Mouse (Mus musculus) limb, embryonic 15.5 days (tissue): ENCODE data around the gene Gemin8. TPM values are rescaled to one million over a fixed set of nuclear protein-coding genes. Genes with fewer than 3 reads are reported as not detected.

Experiments used
- ATAC-seq: fragments of 200-750 bp; cut with Nextera tagmentation; 2 replicates; pipeline ENCODE4 v1.8.0; 2017; ENCODE audit warnings: low read depth, moderate TSS enrichment; ENCODE audit not compliant: insufficient number of reproducible peaks, low FRiP score, low TSS enrichment
- H3K27ac ChIP-seq: fragments of 300-500 bp; sonication (generic); 2 replicates; pipeline ENCODE4 v1.5.1; 2015; ENCODE audit warnings: moderate library complexity, mild to moderate bottlenecking, inconsistent platforms
- H3K27me3 ChIP-seq: fragments of 300-500 bp; sonication (generic); 2 replicates; pipeline ENCODE4 v1.6.1; 2015; ENCODE audit warnings: inconsistent platforms
- H3K36me3 ChIP-seq: fragments of 300-500 bp; sonication (generic); 2 replicates; pipeline ENCODE4 v1.6.1; 2015; ENCODE audit warnings: inconsistent platforms
- H3K4me1 ChIP-seq: fragments of 300-500 bp; sonication (generic); 2 replicates; pipeline ENCODE4 v1.6.1; 2015; ENCODE audit warnings: inconsistent platforms
- H3K4me2 ChIP-seq: fragments of 300-500 bp; sonication (generic); 2 replicates; pipeline ENCODE4 v1.6.1; 2015; ENCODE audit warnings: mild to moderate bottlenecking, inconsistent platforms
- H3K4me3 ChIP-seq: fragments of 300-500 bp; sonication (generic); 2 replicates; pipeline ENCODE4 v1.5.1; 2015; ENCODE audit warnings: mild to moderate bottlenecking, inconsistent platforms
- H3K9ac ChIP-seq: fragments of 300-500 bp; sonication (generic); 2 replicates; pipeline ENCODE4 v1.6.1; 2015; ENCODE audit warnings: inconsistent platforms
- H3K9me3 ChIP-seq: fragments of 300-500 bp; sonication (generic); 2 replicates; pipeline ENCODE4 v1.6.1; 2016; ENCODE audit warnings: inconsistent platforms
- WGBS: fragments of 180-500 bp; shearing (Covaris S2); methylation state at CpG from one replicate; pipeline ENCODE4 v1.1.7; 2015; 5-methylcytosine and 5-hydroxymethylcytosine counted together
- polyA plus RNA-seq: library from polyadenylated mRNA; unstranded; fragments of >200 nt; fragmentation: Nextera tagmentation; extraction: Ambion mirVana; gene quantifications from 2 replicates; pipeline ENCODE4 v1.2.1, GENCODE M21; 2015

The Gemin8 gene
- polyA plus RNA-seq, 1 experiment from 2014 or later, result 9.6 TPM

GRCm38 (mm10) chrX:166185327-166185913 is 15.2 kb downstream of the Gemin8 start:
- H3K36me3 ChIP-seq, result no peaks in the 10 kb centered on the region
- no peaks in the 10 kb centered on the region for H3K4me1 ChIP-seq
- 72% methylated on average over 9 of the region's 9 CpGs for WGBS
- no peaks in the 10 kb centered on the region for H3K9me3 ChIP-seq
- H3K27ac ChIP-seq, result no peak overlapping the region
- ATAC-seq, result no peak
- no peak overlapping the region for H3K4me3 ChIP-seq
- no peaks in the 10 kb centered on the region for H3K27me3 ChIP-seq
- H3K9ac ChIP-seq, result no peak overlapping the region
- H3K4me2 ChIP-seq, result no peak overlapping the region

GRCm38 (mm10) chrX:166187803-166188202 is 17.5 kb downstream of the Gemin8 start:
- Histone ChIP-seq H3K27ac (no peak overlapping the region), H3K9me3 (no peaks in the 10 kb centered on the region), H3K36me3 (no peaks in the 10 kb centered on the region), H3K9ac (no peak overlapping the region), H3K4me3 (no peak overlapping the region), H3K4me2 (no peak overlapping the region), H3K4me1 (no peaks in the 10 kb centered on the region), H3K27me3 (no peaks in the 10 kb centered on the region)
- no peak for ATAC-seq
- WGBS, result 89% methylated on average over 1 of the region's 1 CpGs

- H3K4me2 ChIP-seq, result no peak overlapping the region
- no peak overlapping the region for H3K27ac ChIP-seq
- H3K9ac ChIP-seq, result no peak overlapping the region
- no peak overlapping the region for H3K4me3 ChIP-seq
- no peaks in the 10 kb centered on the region for H3K9me3 ChIP-seq
- H3K27me3 ChIP-seq, result no peaks in the 10 kb centered on the region; the same call in 1 of the 2 replicates
- no peak for ATAC-seq
- no peaks in the 10 kb centered on the region for H3K36me3 ChIP-seq
- no peaks in the 10 kb centered on the region for H3K4me1 ChIP-seq
Observed at GRCm38 (mm10) chrX:166196327-166196726, 26.1 kb downstream of the Gemin8 start.

- Histone ChIP-seq H3K27ac (no peak overlapping the region), H3K4me1 (no peaks in the 10 kb centered on the region), H3K4me2 (no peak overlapping the region), H3K27me3 (no peaks in the 10 kb centered on the region; the same call in 1 of the 2 replicates), H3K9ac (no peak overlapping the region), H3K4me3 (no peak overlapping the region), H3K9me3 (no peaks in the 10 kb centered on the region), H3K36me3 (no peaks in the 10 kb centered on the region)
- no peak for ATAC-seq
- 95% methylated on average over 2 of the region's 2 CpGs for WGBS
Observed at GRCm38 (mm10) chrX:166198266-166198665, 28.0 kb downstream of the Gemin8 start.

GRCm38 (mm10) chrX:166199812-166200211 is 29.6 kb downstream of the Gemin8 start:
- ATAC-seq, result no peak

GRCm38 (mm10) chrX:166214576-166214975 is 44.3 kb downstream of the Gemin8 start:
- Histone ChIP-seq H3K36me3 (no peaks in the 10 kb centered on the region), H3K27ac (no peak overlapping the region), H3K27me3 (peaks cover 10% of the 10 kb centered on the region; the same call in 1 of the 2 replicates), H3K4me2 (no peak overlapping the region), H3K9ac (no peak overlapping the region), H3K4me1 (no peaks in the 10 kb centered on the region), H3K4me3 (no peak overlapping the region), H3K9me3 (no peaks in the 10 kb centered on the region)
- ATAC-seq, result no peak
- 69% methylated on average over 2 of the region's 2 CpGs for WGBS

More at GRCm38 (mm10) chrX:166199812-166200211, 29.6 kb downstream of the Gemin8 start:
- H3K4me1 ChIP-seq, result no peaks in the 10 kb centered on the region
- H3K36me3 ChIP-seq, result no peaks in the 10 kb centered on the region
- no peak overlapping the region for H3K4me3 ChIP-seq
- H3K4me2 ChIP-seq, result no peak overlapping the region
- H3K9me3 ChIP-seq, result no peaks in the 10 kb centered on the region
- no peak overlapping the region for H3K27ac ChIP-seq
- no peaks in the 10 kb centered on the region; the same call in 1 of the 2 replicates for H3K27me3 ChIP-seq
- H3K9ac ChIP-seq, result no peak overlapping the region

GRCm38 (mm10) chrX:166216248-166216647 is 46.0 kb downstream of the Gemin8 start:
- H3K36me3 ChIP-seq, result no peaks in the 10 kb centered on the region
- H3K27me3 ChIP-seq, result peaks cover 10% of the 10 kb centered on the region; the same call in 1 of the 2 replicates
- H3K9me3 ChIP-seq, result no peaks in the 10 kb centered on the region
- no peak for ATAC-seq
- no peak overlapping the region for H3K9ac ChIP-seq
- H3K4me1 ChIP-seq, result no peaks in the 10 kb centered on the region
- no peak overlapping the region for H3K27ac ChIP-seq
- H3K4me2 ChIP-seq, result no peak overlapping the region
- H3K4me3 ChIP-seq, result no peak overlapping the region
- WGBS, result 58% methylated on average over 6 of the region's 6 CpGs

- H3K36me3 ChIP-seq, result no peaks in the 10 kb centered on the region
- ATAC-seq, result no peak
- no peak overlapping the region for H3K4me2 ChIP-seq
- H3K27me3 ChIP-seq, result peaks cover 10% of the 10 kb centered on the region; the same call in 1 of the 2 replicates
- H3K9ac ChIP-seq, result no peak overlapping the region
- 75% methylated on average over 8 of the region's 8 CpGs for WGBS
- no peaks in the 10 kb centered on the region for H3K9me3 ChIP-seq
- no peaks in the 10 kb centered on the region for H3K4me1 ChIP-seq
- no peak overlapping the region for H3K4me3 ChIP-seq
- H3K27ac ChIP-seq, result no peak overlapping the region
Observed at GRCm38 (mm10) chrX:166216720-166217119, 46.5 kb downstream of the Gemin8 start.

GRCm38 (mm10) chrX:166219331-166219730 is 49.1 kb downstream of the Gemin8 start:
- ATAC-seq, result no peak

GRCm38 (mm10) chrX:166226856-166227255 is 56.6 kb downstream of the Gemin8 start:
- 80% methylated on average over 5 of the region's 5 CpGs for WGBS
- no peak for ATAC-seq
- H3K4me1 ChIP-seq, result no peaks in the 10 kb centered on the region
- H3K4me3 ChIP-seq, result no peak overlapping the region
- H3K9me3 ChIP-seq, result no peaks in the 10 kb centered on the region
- H3K27ac ChIP-seq, result no peak overlapping the region
- H3K27me3 ChIP-seq, result peaks cover 15% of the 10 kb centered on the region
- no peak overlapping the region for H3K9ac ChIP-seq
- H3K36me3 ChIP-seq, result no peaks in the 10 kb centered on the region
- H3K4me2 ChIP-seq, result no peak overlapping the region

More at GRCm38 (mm10) chrX:166219331-166219730, 49.1 kb downstream of the Gemin8 start:
- no peaks in the 10 kb centered on the region for H3K36me3 ChIP-seq
- no peaks in the 10 kb centered on the region for H3K9me3 ChIP-seq
- H3K27ac ChIP-seq, result no peak overlapping the region
- peaks cover 7% of the 10 kb centered on the region for H3K27me3 ChIP-seq
- H3K4me3 ChIP-seq, result no peak overlapping the region
- H3K4me2 ChIP-seq, result no peak overlapping the region
- H3K4me1 ChIP-seq, result no peaks in the 10 kb centered on the region
- no peak overlapping the region for H3K9ac ChIP-seq
- WGBS, result 60% methylated on average over 5 of the region's 5 CpGs

- Histone ChIP-seq H3K9ac (no peak overlapping the region), H3K9me3 (no peaks in the 10 kb centered on the region), H3K4me3 (no peak overlapping the region), H3K4me2 (no peak overlapping the region), H3K27me3 (peaks cover 9% of the 10 kb centered on the region; the same call in 1 of the 2 replicates), H3K36me3 (no peaks in the 10 kb centered on the region), H3K4me1 (no peaks in the 10 kb centered on the region), H3K27ac (no peak overlapping the region)
- 67% methylated on average over 3 of the region's 3 CpGs for WGBS
- ATAC-seq, result no peak
Observed at GRCm38 (mm10) chrX:166229750-166230149, 59.5 kb downstream of the Gemin8 start.

GRCm38 (mm10) chrX:166230515-166231267 is 60.4 kb downstream of the Gemin8 start:
- no peaks in the 10 kb centered on the region for H3K36me3 ChIP-seq
- no peak overlapping the region for H3K27ac ChIP-seq
- H3K9ac ChIP-seq, result no peak overlapping the region
- WGBS, result 87% methylated on average over 6 of the region's 6 CpGs
- H3K4me2 ChIP-seq, result no peak overlapping the region
- no peaks in the 10 kb centered on the region for H3K4me1 ChIP-seq
- ATAC-seq, result no peak
- no peaks in the 10 kb centered on the region for H3K9me3 ChIP-seq
- no peak overlapping the region for H3K4me3 ChIP-seq
- peaks cover 9% of the 10 kb centered on the region; the same call in 1 of the 2 replicates for H3K27me3 ChIP-seq
